Mouse (Mus musculus): ENCODE data around the gene Dennd2d. TPM values are rescaled to one million over a fixed set of nuclear protein-coding genes. Genes with fewer than 3 reads are reported as not detected.

Dennd2d gene
- polyA plus RNA-seq (2015; fragmentation: Nextera tagmentation; extraction: Ambion mirVana): 0.15 and 0.55 TPM in 2 replicates

GRCm38 (mm10) chr3:106482281-106483081 lies at the start of gene Dennd2d:
Gene Dennd2d (plus strand): TSS chr3:106482405.
- Histone ChIP-seq H3K27me3 (peaks cover 20% of the 10 kb centered on the region), H3K9me3 (no peaks in the 10 kb centered on the region), H3K4me3 (peak within 1 kb of the TSS; percentile 52), H3K36me3 (no peaks in the 10 kb centered on the region), H3K9ac (peak within 1 kb of the TSS; percentile 59), H3K4me2 (peak within 1 kb of the TSS; percentile 87), H3K4me1 (replicated peaks) (peaks cover 8% of the 10 kb centered on the region), H3K27ac (replicated peaks) (no peak within 1 kb of the TSS)
- ATAC-seq (ENCODE audit: low read depth): peak; percentile 40; the same call in 1 of the 2 replicates
- WGBS: 4% methylated on average over 43 of the region's 44 CpGs

- H3K4me2 ChIP-seq: no peak overlapping the region
- no peaks in the 10 kb centered on the region for H3K9me3 ChIP-seq
- no peak overlapping the region for H3K27ac ChIP-seq (replicated peaks)
- ATAC-seq (ENCODE audit: low read depth): no peak
- no peak overlapping the region for H3K9ac ChIP-seq
- no peaks in the 10 kb centered on the region for H3K27me3 ChIP-seq
- H3K4me3 ChIP-seq: no peak overlapping the region
- no peaks in the 10 kb centered on the region for H3K36me3 ChIP-seq
- H3K4me1 ChIP-seq (replicated peaks): no peaks in the 10 kb centered on the region
These were observed 33.6 kb upstream of the Dennd2d start for GRCm38 (mm10) chr3:106448571-106448970.

GRCm38 (mm10) chr3:106448995-106449394 lies 33.2 kb upstream of the Dennd2d start:
- no peak for ATAC-seq (ENCODE audit: low read depth)

GRCm38 (mm10) chr3:106449567-106449966 lies 32.6 kb upstream of the Dennd2d start:
- ATAC-seq (ENCODE audit: low read depth): no peak
- Histone ChIP-seq H3K4me1 (replicated peaks) (no peaks in the 10 kb centered on the region), H3K4me2 (no peak overlapping the region), H3K27me3 (no peaks in the 10 kb centered on the region), H3K36me3 (no peaks in the 10 kb centered on the region), H3K9me3 (no peaks in the 10 kb centered on the region), H3K4me3 (no peak overlapping the region), H3K27ac (replicated peaks) (no peak overlapping the region), H3K9ac (no peak overlapping the region)
- WGBS: 77% methylated on average over 4 of the region's 4 CpGs

More at GRCm38 (mm10) chr3:106448995-106449394, 33.2 kb upstream of the Dennd2d start:
- no peaks in the 10 kb centered on the region for H3K36me3 ChIP-seq
- H3K9me3 ChIP-seq: no peaks in the 10 kb centered on the region
- no peak overlapping the region for H3K9ac ChIP-seq
- H3K4me1 ChIP-seq (replicated peaks): no peaks in the 10 kb centered on the region
- H3K4me3 ChIP-seq: no peak overlapping the region
- H3K27me3 ChIP-seq: no peaks in the 10 kb centered on the region
- no peak overlapping the region for H3K4me2 ChIP-seq
- no peak overlapping the region for H3K27ac ChIP-seq (replicated peaks)

GRCm38 (mm10) chr3:106452616-106453015 lies 29.6 kb upstream of the Dennd2d start:
- H3K4me2 ChIP-seq: no peak overlapping the region
- no peak overlapping the region for H3K4me3 ChIP-seq
- no peaks in the 10 kb centered on the region for H3K9me3 ChIP-seq
- H3K9ac ChIP-seq: no peak overlapping the region
- no peak for ATAC-seq (ENCODE audit: low read depth)
- WGBS: 82% methylated on average over 4 of the region's 4 CpGs
- no peaks in the 10 kb centered on the region for H3K27me3 ChIP-seq
- no peaks in the 10 kb centered on the region for H3K4me1 ChIP-seq (replicated peaks)
- H3K27ac ChIP-seq (replicated peaks): no peak overlapping the region
- H3K36me3 ChIP-seq: no peaks in the 10 kb centered on the region

- WGBS: 81% methylated on average over 2 of the region's 2 CpGs
- no peak overlapping the region for H3K27ac ChIP-seq (replicated peaks)
- no peaks in the 10 kb centered on the region for H3K27me3 ChIP-seq
- H3K9me3 ChIP-seq: no peaks in the 10 kb centered on the region
- no peaks in the 10 kb centered on the region for H3K4me1 ChIP-seq (replicated peaks)
- no peak overlapping the region for H3K4me3 ChIP-seq
- ATAC-seq (ENCODE audit: low read depth): no peak
- H3K9ac ChIP-seq: no peak overlapping the region
- no peak overlapping the region for H3K4me2 ChIP-seq
- no peaks in the 10 kb centered on the region for H3K36me3 ChIP-seq
These were observed 24.8 kb upstream of the Dennd2d start for GRCm38 (mm10) chr3:106457298-106457869.

GRCm38 (mm10) chr3:106462059-106462470 lies 20.1 kb upstream of the Dennd2d start:
- H3K27me3 ChIP-seq: no peaks in the 10 kb centered on the region
- H3K4me1 ChIP-seq (replicated peaks): no peaks in the 10 kb centered on the region
- H3K4me2 ChIP-seq: no peak overlapping the region
- no peak overlapping the region for H3K9ac ChIP-seq
- no peaks in the 10 kb centered on the region for H3K36me3 ChIP-seq
- no peak for ATAC-seq (ENCODE audit: low read depth)
- 95% methylated on average over 2 of the region's 2 CpGs for WGBS
- no peak overlapping the region for H3K4me3 ChIP-seq
- no peak overlapping the region for H3K27ac ChIP-seq (replicated peaks)
- no peaks in the 10 kb centered on the region for H3K9me3 ChIP-seq

- WGBS: 66% methylated on average over 3 of the region's 3 CpGs
- H3K4me3 ChIP-seq: no peak overlapping the region
- H3K27ac ChIP-seq (replicated peaks): no peak overlapping the region
These were observed 19.7 kb upstream of the Dennd2d start for GRCm38 (mm10) chr3:106462493-106462892.

GRCm38 (mm10) chr3:106464750-106465149 lies 17.5 kb upstream of the Dennd2d start:
- Histone ChIP-seq H3K36me3 (no peaks in the 10 kb centered on the region), H3K4me3 (no peak overlapping the region), H3K9me3 (no peaks in the 10 kb centered on the region), H3K9ac (no peak overlapping the region), H3K27ac (replicated peaks) (no peak overlapping the region), H3K4me2 (no peak overlapping the region), H3K27me3 (no peaks in the 10 kb centered on the region), H3K4me1 (replicated peaks) (no peaks in the 10 kb centered on the region)
- WGBS: 80% methylated on average over 1 of the region's 1 CpGs
- no peak for ATAC-seq (ENCODE audit: low read depth)

More at GRCm38 (mm10) chr3:106462493-106462892, 19.7 kb upstream of the Dennd2d start:
- no peak overlapping the region for H3K9ac ChIP-seq
- no peaks in the 10 kb centered on the region for H3K9me3 ChIP-seq
- H3K4me1 ChIP-seq (replicated peaks): no peaks in the 10 kb centered on the region
- no peak overlapping the region for H3K4me2 ChIP-seq
- H3K27me3 ChIP-seq: no peaks in the 10 kb centered on the region
- H3K36me3 ChIP-seq: no peaks in the 10 kb centered on the region
- ATAC-seq (ENCODE audit: low read depth): no peak

GRCm38 (mm10) chr3:106474210-106474609 lies 8.0 kb upstream of the Dennd2d start:
- 90% methylated on average over 4 of the region's 4 CpGs for WGBS
- no peak overlapping the region for H3K4me3 ChIP-seq

GRCm38 (mm10) chr3:106476863-106477262 lies 5.3 kb upstream of the Dennd2d start:
- 100% methylated on average over 1 of the region's 1 CpGs for WGBS
- Histone ChIP-seq H3K4me3 (no peak overlapping the region), H3K27me3 (peaks cover 7% of the 10 kb centered on the region), H3K36me3 (no peaks in the 10 kb centered on the region), H3K4me1 (replicated peaks) (no peaks in the 10 kb centered on the region), H3K9ac (no peak overlapping the region), H3K4me2 (no peak overlapping the region), H3K27ac (replicated peaks) (no peak overlapping the region), H3K9me3 (no peaks in the 10 kb centered on the region)
- no peak for ATAC-seq (ENCODE audit: low read depth)

More at GRCm38 (mm10) chr3:106474210-106474609, 8.0 kb upstream of the Dennd2d start:
- Histone ChIP-seq H3K4me2 (no peak overlapping the region), H3K36me3 (no peaks in the 10 kb centered on the region), H3K9me3 (no peaks in the 10 kb centered on the region), H3K27ac (replicated peaks) (no peak overlapping the region), H3K27me3 (no peaks in the 10 kb centered on the region), H3K4me1 (replicated peaks) (no peaks in the 10 kb centered on the region), H3K9ac (no peak overlapping the region)
- no peak for ATAC-seq (ENCODE audit: low read depth)

- H3K9me3 ChIP-seq: no peaks in the 10 kb centered on the region
These were observed 1.1 kb downstream of the Dennd2d start for GRCm38 (mm10) chr3:106483297-106483696.

More at GRCm38 (mm10) chr3:106483297-106483696, 1.1 kb downstream of the Dennd2d start:
- Histone ChIP-seq H3K4me1 (replicated peaks) (peaks cover 8% of the 10 kb centered on the region), H3K27ac (replicated peaks) (no peak overlapping the region), H3K4me3 (no peak overlapping the region), H3K27me3 (peaks cover 20% of the 10 kb centered on the region), H3K36me3 (no peaks in the 10 kb centered on the region), H3K4me2 (no peak overlapping the region), H3K9ac (no peak overlapping the region)
- ATAC-seq (ENCODE audit: low read depth): no peak
- WGBS: 67% methylated on average over 7 of the region's 7 CpGs
